Mouse (Mus musculus) hindbrain, embryonic 14.5 days (tissue): ENCODE measurements around the gene Tiam2. TPM values are rescaled to one million over a fixed set of nuclear protein-coding genes. Genes with fewer than 3 reads are reported as not detected.

Experiments
- ATAC-seq: fragments of 200-750 bp; cut with Nextera tagmentation; 2 replicates; pipeline ENCODE4 v1.8.0; 2017; ENCODE audit warnings: moderate number of reproducible peaks, mild to moderate bottlenecking, moderate TSS enrichment, moderate library complexity; ENCODE audit not compliant: low FRiP score
- DNase-seq: peaks from one replicate; pipeline ENCODE4 v3.0.0-alpha.2; 2015; ENCODE audit warnings: low spot score
- H3K27ac ChIP-seq: fragments of 300-500 bp; sonication (generic); 2 replicates; pipeline ENCODE4 v1.5.1; 2014; ENCODE audit warnings: mild to moderate bottlenecking, moderate library complexity
- H3K27me3 ChIP-seq: fragments of 300-500 bp; sonication (generic); 2 replicates; pipeline ENCODE4 v1.6.1; 2014; ENCODE audit warnings: mild to moderate bottlenecking, low read length, mixed read lengths; ENCODE audit not compliant: control insufficient read depth, insufficient read depth
- H3K36me3 ChIP-seq: fragments of 300-500 bp; sonication (generic); replicated peaks from 2 replicates; pipeline ENCODE4 v1.6.1; 2014; ENCODE audit not compliant: control insufficient read depth, insufficient read depth
- H3K4me1 ChIP-seq: fragments of 300-500 bp; sonication (generic); replicated peaks from 2 replicates; pipeline ENCODE4 v1.6.1; 2014; ENCODE audit warnings: antibody characterized with exemption, low read length, mixed read lengths; ENCODE audit not compliant: control insufficient read depth, insufficient read depth
- H3K4me2 ChIP-seq: fragments of 300-500 bp; sonication (generic); replicated peaks from 2 replicates; pipeline ENCODE4 v1.6.1; 2014; ENCODE audit warnings: mild to moderate bottlenecking, moderate library complexity
- H3K4me3 ChIP-seq: fragments of 300-500 bp; sonication (generic); replicated peaks from 2 replicates; pipeline ENCODE4 v1.5.1; 2014; ENCODE audit warnings: mild to moderate bottlenecking, low read length
- H3K9ac ChIP-seq: fragments of 300-500 bp; sonication (generic); 2 replicates; pipeline ENCODE4 v1.6.1; 2014
- H3K9me3 ChIP-seq: fragments of 300-500 bp; sonication (generic); 2 replicates; pipeline ENCODE4 v1.6.1; 2016; ENCODE audit warnings: low read length; ENCODE audit not compliant: control insufficient read depth
- WGBS: fragments of 180-500 bp; shearing (Covaris S2); extraction: QIAGEN DNeasy Blood & Tissue Kit; methylation state at CpG from one replicate; pipeline ENCODE4 v1.1.7; 2014; 5-methylcytosine and 5-hydroxymethylcytosine counted together
- polyA plus RNA-seq: library from polyadenylated mRNA; unstranded; fragments of >200 nt; fragmentation: Nextera tagmentation; extraction: Ambion mirVana; gene quantifications from 2 replicates; pipeline ENCODE4 v1.2.1, GENCODE M21; 2014

Gene Tiam2
- polyA plus RNA-seq, 1 experiment from 2014 or later = 6.3 TPM

DNA sequence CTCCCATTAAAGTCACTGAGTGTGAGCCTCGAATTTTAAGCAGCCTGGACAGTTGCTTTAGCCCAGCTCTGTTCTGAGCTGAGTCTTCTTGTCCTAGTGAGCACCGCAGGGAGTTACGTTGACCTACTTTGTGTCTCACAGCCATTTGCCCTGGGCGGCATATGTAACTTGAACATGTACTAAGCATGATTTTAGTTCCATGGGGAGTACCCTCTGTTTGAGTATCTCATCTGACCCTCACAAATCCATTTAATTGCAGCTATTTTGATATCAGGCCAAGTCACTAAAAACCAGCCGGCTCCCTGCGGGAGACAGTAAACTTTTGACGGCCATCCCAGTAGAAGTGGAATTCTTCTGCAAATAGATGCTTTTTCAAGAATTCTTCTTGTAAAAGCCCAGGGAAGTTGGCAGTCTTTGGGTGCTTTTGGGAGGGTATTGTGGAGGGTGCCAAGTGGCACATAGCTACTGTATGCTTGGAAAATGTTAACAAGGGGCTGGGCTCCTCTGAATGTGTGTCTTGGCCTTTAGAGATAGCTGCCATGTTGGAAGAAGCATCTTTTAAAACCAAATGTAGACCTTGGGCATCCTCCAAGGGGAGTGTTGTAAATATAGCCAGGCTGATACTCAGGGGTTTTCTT lies 10.6 kb downstream of the Tiam2 start:
- Histone ChIP-seq H3K4me3 (no peak overlapping the region), H3K9ac (no peak overlapping the region), H3K27me3 (no peaks in the 10 kb centered on the region), H3K4me1 (peaks cover 11% of the 10 kb centered on the region), H3K27ac (0 out of 2 replicates have a peak overlapping the region, but pooled peaks have one; percentile 43), H3K9me3 (no peaks in the 10 kb centered on the region), H3K36me3 (no peaks in the 10 kb centered on the region), H3K4me2 (no peak overlapping the region)
- 61% methylated on average over 7 of the region's 7 CpGs for WGBS
- DNase-seq (no peak), ATAC-seq (peak; percentile 35; the same call in 1 of the 2 replicates)

DNA sequence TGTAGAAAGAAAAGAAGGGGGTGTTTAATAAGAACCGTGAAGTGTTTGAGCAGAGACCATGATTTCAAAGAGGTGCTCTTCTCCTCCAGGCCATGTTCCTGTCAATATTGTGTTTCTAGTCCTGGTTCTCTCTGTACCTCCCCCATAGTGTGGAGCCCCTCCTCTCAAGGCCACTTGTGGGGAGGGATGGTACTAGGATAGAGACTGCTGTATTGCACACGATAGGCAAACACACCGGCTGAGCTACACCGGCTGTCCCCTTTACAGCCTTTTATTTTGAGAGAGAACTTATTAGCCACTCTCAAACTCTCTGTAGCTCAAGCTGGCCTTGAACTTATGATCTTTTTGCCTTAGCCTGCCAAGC lies 11.1 kb downstream of the Tiam2 start:
- no peak for ATAC-seq

DNA sequence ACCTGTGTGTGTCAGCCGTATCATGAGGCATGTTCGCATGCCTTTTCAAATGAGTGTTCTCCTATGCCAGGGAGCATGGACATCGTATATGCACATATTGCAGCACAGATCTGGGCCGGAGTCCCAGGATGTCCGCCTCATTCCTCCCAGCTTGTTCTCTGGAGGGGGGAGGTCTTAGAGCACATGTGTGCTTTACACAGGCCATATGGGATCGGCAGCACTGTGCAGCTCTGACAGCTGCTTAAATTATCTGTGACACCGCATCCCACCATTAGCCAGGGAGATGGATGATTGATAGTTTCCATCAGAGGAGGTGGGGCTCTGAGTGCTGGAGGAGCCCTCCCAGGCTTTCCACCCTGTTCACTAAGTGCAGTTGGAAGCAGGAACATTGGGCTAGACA lies 12.4 kb downstream of the Tiam2 start:
- ATAC-seq (peak; percentile 78), DNase-seq (no peak)
- H3K4me2 ChIP-seq = no peak overlapping the region
- no peak overlapping the region for H3K27ac ChIP-seq
- no peaks in the 10 kb centered on the region for H3K36me3 ChIP-seq
- H3K9ac ChIP-seq = no peak overlapping the region
- no peak overlapping the region for H3K4me3 ChIP-seq
- no peaks in the 10 kb centered on the region for H3K9me3 ChIP-seq
- whole genome bisulfite sequencing = 38% methylated on average over 7 of the region's 7 CpGs
- H3K27me3 ChIP-seq = no peaks in the 10 kb centered on the region
- H3K4me1 ChIP-seq = peaks cover 11% of the 10 kb centered on the region

More for the DNA sequence above, 11.1 kb downstream of the Tiam2 start:
- peak overlapping the region; percentile 43 for H3K27ac ChIP-seq
- H3K36me3 ChIP-seq = no peaks in the 10 kb centered on the region
- no peaks in the 10 kb centered on the region for H3K9me3 ChIP-seq
- no peaks in the 10 kb centered on the region for H3K27me3 ChIP-seq
- no peak overlapping the region for H3K4me2 ChIP-seq
- H3K4me3 ChIP-seq = no peak overlapping the region
- H3K9ac ChIP-seq = no peak overlapping the region
- DNase-seq = no peak
- H3K4me1 ChIP-seq = peaks cover 11% of the 10 kb centered on the region
- 72% methylated on average over 4 of the region's 4 CpGs for WGBS

DNA sequence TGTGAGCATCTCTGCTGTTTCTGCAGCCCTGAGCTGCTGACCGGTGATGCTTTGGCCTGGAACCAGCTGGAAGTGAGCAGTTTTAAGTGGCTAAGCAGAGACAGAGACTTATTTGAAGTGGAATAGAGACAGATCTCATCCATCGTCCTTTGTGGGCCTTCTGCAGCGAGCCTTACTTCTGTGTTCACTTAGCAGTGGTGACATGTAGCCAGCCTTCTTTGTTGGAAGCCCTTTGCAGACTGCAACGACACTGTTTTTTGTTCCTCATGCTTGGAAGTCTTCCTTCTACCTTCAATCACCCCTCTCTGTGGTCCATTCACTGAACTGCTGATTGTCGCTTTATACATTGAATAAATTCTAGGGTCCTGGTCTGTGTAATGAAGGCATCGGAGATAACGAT lies 18.5 kb downstream of the Tiam2 start:
- no peaks in the 10 kb centered on the region for H3K36me3 ChIP-seq
- peaks cover 12% of the 10 kb centered on the region for H3K4me1 ChIP-seq
- 54% methylated on average over 7 of the region's 7 CpGs for WGBS
- no peak for DNase-seq
- no peaks in the 10 kb centered on the region for H3K27me3 ChIP-seq
- H3K27ac ChIP-seq = peak overlapping the region; percentile 63; the same call in 1 of the 2 replicates
- peak overlapping the region; percentile 31; the same call in 1 of the 2 replicates for H3K9ac ChIP-seq
- no peak for ATAC-seq
- H3K9me3 ChIP-seq = no peaks in the 10 kb centered on the region
- no peak overlapping the region for H3K4me3 ChIP-seq
- H3K4me2 ChIP-seq = no peak overlapping the region

DNA sequence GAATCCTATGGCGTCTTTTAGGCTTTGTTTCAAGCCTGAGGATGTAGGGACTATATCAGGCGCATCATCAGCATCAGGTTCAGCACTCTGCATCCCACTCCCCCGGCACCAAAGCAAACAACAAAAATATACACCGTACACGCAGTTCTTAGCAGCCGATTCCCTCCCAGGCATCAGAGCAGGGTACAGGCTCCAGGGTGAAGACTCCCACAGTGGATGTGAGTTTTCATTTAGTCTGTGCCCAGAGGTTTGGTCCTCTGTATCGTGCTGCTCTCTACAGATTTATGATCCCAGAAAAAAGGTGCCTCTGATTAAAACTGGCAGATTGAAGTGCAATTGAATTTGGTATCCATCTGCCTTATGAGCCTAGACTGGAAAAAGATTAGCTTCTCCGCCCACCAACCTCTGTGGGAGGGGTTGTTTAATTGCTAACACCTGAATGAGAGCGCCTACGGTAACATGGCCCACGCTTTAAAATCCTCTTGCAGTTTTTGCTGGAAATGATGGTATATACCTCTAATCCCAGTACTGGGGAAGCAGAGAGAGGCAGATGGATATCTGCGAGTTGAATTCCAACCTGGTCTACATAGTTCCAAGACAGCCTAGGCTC lies 19.0 kb downstream of the Tiam2 start:
- ATAC-seq (no peak), DNase-seq (no peak)
- Histone ChIP-seq H3K9ac (0 out of 2 replicates have a peak overlapping the region, but pooled peaks have one; percentile 31), H3K4me1 (peaks cover 12% of the 10 kb centered on the region), H3K9me3 (no peaks in the 10 kb centered on the region), H3K36me3 (no peaks in the 10 kb centered on the region), H3K4me2 (no peak overlapping the region), H3K27me3 (no peaks in the 10 kb centered on the region), H3K27ac (peak overlapping the region; percentile 63; the same call in 1 of the 2 replicates), H3K4me3 (no peak overlapping the region)
- 60% methylated on average over 12 of the region's 12 CpGs for WGBS

DNA sequence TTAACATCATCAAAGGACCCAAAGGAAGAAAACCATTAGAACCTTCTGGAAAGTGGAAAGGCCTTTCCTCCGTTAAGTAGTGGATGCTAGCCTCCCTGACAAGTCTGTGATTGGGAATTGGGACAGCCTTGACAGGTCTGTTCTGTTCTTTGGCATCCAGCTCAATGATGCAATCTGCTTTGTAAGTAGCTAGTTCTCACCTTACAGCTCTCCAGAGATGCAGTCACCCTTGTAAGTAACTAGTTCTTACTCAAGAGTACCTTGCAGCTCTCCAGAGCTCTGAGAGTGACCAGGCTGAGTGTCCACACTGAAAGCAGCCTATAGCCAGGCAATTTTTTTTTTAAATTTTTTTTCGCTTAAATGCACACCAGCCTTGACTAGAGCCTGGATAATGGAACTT lies 21.4 kb downstream of the Tiam2 start:
- DNase-seq (no peak), ATAC-seq (no peak)
- 85% methylated on average over 2 of the region's 2 CpGs for WGBS
- Histone ChIP-seq H3K36me3 (no peaks in the 10 kb centered on the region), H3K4me2 (no peak overlapping the region), H3K9ac (no peak overlapping the region), H3K9me3 (no peaks in the 10 kb centered on the region), H3K27me3 (no peaks in the 10 kb centered on the region), H3K27ac (no peak overlapping the region), H3K4me3 (no peak overlapping the region), H3K4me1 (peaks cover 12% of the 10 kb centered on the region)

DNA sequence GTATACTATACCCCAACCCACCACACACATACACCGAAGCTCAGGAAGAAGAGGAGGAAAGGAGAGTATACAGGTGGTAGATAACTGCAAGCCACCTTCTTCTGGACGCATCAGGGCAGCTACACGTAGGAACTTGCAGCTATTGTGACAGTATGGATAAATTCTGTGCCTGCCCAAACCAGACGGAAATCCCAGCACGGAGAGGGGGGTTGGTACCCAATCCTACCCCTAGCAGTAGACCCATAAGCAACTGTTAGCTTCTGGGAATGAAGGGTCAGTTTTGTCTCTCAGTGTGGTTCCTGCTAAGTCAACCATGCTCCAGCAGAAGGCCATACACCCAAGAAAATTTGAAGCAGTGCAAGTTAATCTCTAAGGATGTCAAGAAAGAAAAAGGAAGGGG lies 23.0 kb downstream of the Tiam2 start:
- DNase-seq = no peak
- H3K36me3 ChIP-seq = no peaks in the 10 kb centered on the region
- H3K4me3 ChIP-seq = no peak overlapping the region
- H3K4me1 ChIP-seq = peaks cover 12% of the 10 kb centered on the region
- no peaks in the 10 kb centered on the region for H3K27me3 ChIP-seq
- no peaks in the 10 kb centered on the region for H3K9me3 ChIP-seq
- no peak for ATAC-seq
- no peak overlapping the region for H3K9ac ChIP-seq
- no peak overlapping the region for H3K4me2 ChIP-seq
- H3K27ac ChIP-seq = no peak overlapping the region
- WGBS = 91% methylated on average over 5 of the region's 5 CpGs

DNA sequence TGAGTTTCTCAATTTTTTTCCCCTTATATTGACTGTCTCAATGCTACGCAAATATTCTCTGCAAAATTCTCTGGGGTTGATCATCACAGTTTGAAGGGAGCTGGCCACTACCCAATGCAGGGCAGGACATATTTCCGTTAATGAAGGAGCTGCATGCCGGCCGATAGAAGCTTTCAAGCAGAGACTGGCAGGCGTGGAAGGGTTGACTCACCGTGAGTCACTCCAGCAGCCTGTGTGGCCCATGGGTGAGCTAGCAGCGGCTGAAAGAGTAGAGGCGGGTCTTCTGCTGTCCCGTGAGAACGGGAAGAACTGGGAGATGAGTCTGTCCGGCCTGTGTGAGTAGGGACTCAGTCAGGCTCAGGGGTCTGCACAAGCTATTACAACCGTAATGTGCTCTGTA lies 23.6 kb downstream of the Tiam2 start:
- 76% methylated on average over 12 of the region's 12 CpGs for WGBS
- Histone ChIP-seq H3K27me3 (no peaks in the 10 kb centered on the region), H3K4me2 (no peak overlapping the region), H3K9me3 (no peaks in the 10 kb centered on the region), H3K4me3 (no peak overlapping the region), H3K9ac (no peak overlapping the region), H3K36me3 (no peaks in the 10 kb centered on the region), H3K27ac (no peak overlapping the region), H3K4me1 (peaks cover 7% of the 10 kb centered on the region)
- ATAC-seq (no peak), DNase-seq (no peak)

DNA sequence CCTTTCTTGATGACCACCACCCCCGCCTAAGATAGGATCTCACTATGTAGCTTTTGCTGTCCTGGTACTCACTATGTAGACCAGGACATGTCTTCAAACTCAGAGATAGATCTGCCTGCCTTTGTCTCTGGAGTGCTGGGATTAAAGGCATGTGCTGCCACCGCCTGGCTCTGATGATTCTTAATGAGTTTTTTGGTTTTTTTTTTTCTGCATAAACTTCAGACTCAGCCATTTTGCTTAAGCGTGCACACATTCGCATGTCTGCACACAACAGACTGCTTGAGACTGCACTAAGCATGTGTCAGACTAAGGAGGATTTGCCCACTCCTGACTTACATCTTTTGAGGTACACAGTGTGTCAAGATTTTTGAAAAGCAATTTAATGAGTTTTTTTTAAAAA lies 24.0 kb downstream of the Tiam2 start:
- no peaks in the 10 kb centered on the region for H3K36me3 ChIP-seq
- H3K27me3 ChIP-seq = no peaks in the 10 kb centered on the region
- ATAC-seq (no peak), DNase-seq (no peak)
- H3K27ac ChIP-seq = no peak overlapping the region
- peaks cover 2% of the 10 kb centered on the region; the same call in 1 of the 2 replicates for H3K4me1 ChIP-seq
- H3K9ac ChIP-seq = no peak overlapping the region
- H3K4me3 ChIP-seq = no peak overlapping the region
- no peak overlapping the region for H3K4me2 ChIP-seq
- no peaks in the 10 kb centered on the region for H3K9me3 ChIP-seq
- WGBS = 86% methylated on average over 4 of the region's 4 CpGs
